Mouse (Mus musculus) liver, embryonic 16.5 days (tissue): ENCODE results near the gene Itgad. TPM values are rescaled to one million over a fixed set of nuclear protein-coding genes. Genes with fewer than 3 reads are reported as not detected.
A peak's percentile ranks its signal among the peaks of the same experiment; 100 is the strongest.

ENCODE experiments used
- ATAC-seq: fragments of 200-750 bp; cut with Nextera tagmentation; 2 replicates; pipeline ENCODE4 v1.8.0; 2017; ENCODE audit warnings: low read depth, mild to moderate bottlenecking, moderate number of reproducible peaks, moderate library complexity
- H3K27ac ChIP-seq: fragments of 300-500 bp; sonication (generic); 2 replicates; pipeline ENCODE4 v1.5.1; 2014; ENCODE audit warnings: mild to moderate bottlenecking, low read length
- H3K27me3 ChIP-seq: fragments of 300-500 bp; sonication (generic); 2 replicates; pipeline ENCODE4 v1.6.1; 2014; ENCODE audit warnings: low read depth, low read length, mixed read lengths; ENCODE audit not compliant: control insufficient read depth, insufficient read depth
- H3K36me3 ChIP-seq: fragments of 300-500 bp; sonication (generic); 2 replicates; pipeline ENCODE4 v1.6.1; 2014; ENCODE audit warnings: mild to moderate bottlenecking; ENCODE audit not compliant: control insufficient read depth, insufficient read depth
- H3K4me1 ChIP-seq: fragments of 300-500 bp; sonication (generic); 2 replicates; pipeline ENCODE4 v1.6.1; 2014; ENCODE audit warnings: low read depth, low read length, mixed read lengths; ENCODE audit not compliant: control insufficient read depth
- H3K4me2 ChIP-seq: fragments of 300-500 bp; sonication (generic); 2 replicates; pipeline ENCODE4 v1.6.1; 2014; ENCODE audit warnings: low read depth, low read length, mixed read lengths
- H3K4me3 ChIP-seq: fragments of 300-500 bp; sonication (generic); 2 replicates; pipeline ENCODE4 v1.5.1; 2014; ENCODE audit warnings: low read depth, mild to moderate bottlenecking, low read length
- H3K9ac ChIP-seq: fragments of 300-500 bp; sonication (generic); 2 replicates; pipeline ENCODE4 v1.6.1; 2014; ENCODE audit warnings: low read depth, low read length
- H3K9me3 ChIP-seq: fragments of 300-500 bp; sonication (generic); replicated peaks from 2 replicates; pipeline ENCODE4 v1.6.1; 2016; ENCODE audit warnings: low read length; ENCODE audit not compliant: control insufficient read depth
- WGBS: fragments of 180-500 bp; shearing (Covaris S2); extraction: QIAGEN DNeasy Blood & Tissue Kit; methylation state at CpG from one replicate; pipeline ENCODE4 v1.1.7; 2014; ENCODE audit not compliant: insufficient replicate concordance; 5-methylcytosine and 5-hydroxymethylcytosine counted together
- polyA plus RNA-seq: library from polyadenylated mRNA; unstranded; fragments of >200 nt; fragmentation: Nextera tagmentation; extraction: Ambion mirVana; gene quantifications from 2 replicates; pipeline ENCODE4 v1.2.1, GENCODE M21; 2015

Itgad gene
- polyA plus RNA-seq, 1 experiment from 2014 or later: 0.13 TPM

DNA sequence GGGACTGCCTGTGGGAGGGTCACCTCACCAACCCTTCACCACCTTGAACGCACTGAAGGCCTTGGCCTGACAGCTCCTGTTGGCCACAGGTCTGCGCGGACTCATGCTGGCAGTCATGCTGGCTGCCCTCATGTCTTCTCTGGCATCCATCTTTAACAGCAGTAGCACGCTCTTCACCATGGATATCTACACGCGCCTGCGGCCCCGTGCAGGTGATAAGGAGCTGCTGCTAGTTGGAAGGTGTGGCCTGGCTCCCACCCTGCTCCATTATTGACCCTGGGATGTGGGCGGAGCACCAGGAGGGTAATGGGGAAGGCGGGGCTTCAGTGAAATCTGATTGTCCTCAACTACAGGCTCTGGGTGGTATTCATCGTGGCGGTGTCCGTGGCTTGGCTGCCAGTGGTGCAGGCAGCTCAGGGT lies 116.3 kb downstream of the Itgad start:
- peaks cover 38% of the 10 kb centered on the region for H3K36me3 ChIP-seq
- peak overlapping the region; percentile 40 for H3K9ac ChIP-seq
- 22% methylated on average over 13 of the region's 13 CpGs for WGBS
- peak; percentile 99 for ATAC-seq
- peak overlapping the region; percentile 47 for H3K4me2 ChIP-seq
- H3K27me3 ChIP-seq: peaks cover 7% of the 10 kb centered on the region; the same call in 1 of the 2 replicates
- H3K27ac ChIP-seq: peak overlapping the region; percentile 71
- H3K4me3 ChIP-seq: peak overlapping the region; percentile 5; the same call in 1 of the 2 replicates
- peaks cover 20% of the 10 kb centered on the region for H3K4me1 ChIP-seq
- H3K9me3 ChIP-seq: no peaks in the 10 kb centered on the region

DNA sequence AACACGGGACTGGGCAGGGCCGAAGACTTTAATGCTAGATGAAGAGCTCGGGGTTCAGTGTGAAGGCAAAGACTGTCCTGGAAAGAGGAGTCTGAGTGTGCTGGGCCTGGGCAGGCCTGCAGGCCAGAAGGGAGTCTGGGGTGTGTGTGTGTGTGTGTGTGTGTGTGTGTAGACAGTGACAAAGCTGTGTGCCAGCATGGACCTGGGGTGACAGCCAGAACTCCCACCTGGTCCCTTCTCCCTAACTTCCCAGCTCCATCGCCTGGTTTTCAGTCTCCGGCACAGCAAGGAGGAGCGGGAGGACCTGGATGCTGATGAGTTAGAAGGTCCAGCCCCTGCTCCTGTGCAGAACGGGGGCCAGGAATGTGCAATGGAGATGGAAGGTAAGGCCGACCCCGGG lies 117.3 kb downstream of the Itgad start:
- ATAC-seq: no peak
- Histone ChIP-seq H3K9me3 (no peaks in the 10 kb centered on the region), H3K4me1 (peaks cover 20% of the 10 kb centered on the region), H3K27me3 (no peaks in the 10 kb centered on the region), H3K27ac (no peak overlapping the region), H3K36me3 (peaks cover 48% of the 10 kb centered on the region), H3K4me2 (no peak overlapping the region), H3K4me3 (no peak overlapping the region), H3K9ac (no peak overlapping the region)
- WGBS: 97% methylated on average over 9 of the region's 9 CpGs

Other genes starting within 250 kb of the Itgad start
- 12.9 and 13.3 TPM in 2 replicates for gene Kat8, start 241.9 kb upstream of the Itgad start, polyA plus RNA-seq
- 14.8 and 18.5 TPM in 2 replicates for gene Prss8, start 224.3 kb upstream of the Itgad start, polyA plus RNA-seq
- gene Prss36, start 207.7 kb upstream of the Itgad start, polyA plus RNA-seq: 2.9 and 3.0 TPM in 2 replicates
- gene Fus, start 186.9 kb upstream of the Itgad start, polyA plus RNA-seq: 86.5 and 92.3 TPM in 2 replicates
- gene Pycard, start 160.5 kb upstream of the Itgad start, polyA plus RNA-seq: 20.7 and 23.0 TPM in 2 replicates
- 0.15 and 0.32 TPM in 2 replicates for gene Trim72, start 150.4 kb upstream of the Itgad start, polyA plus RNA-seq
- 7.1 and 7.4 TPM in 2 replicates for gene Itgam, start 91.7 kb upstream of the Itgad start, polyA plus RNA-seq
- gene Gm49368, start 91.7 kb upstream of the Itgad start, polyA plus RNA-seq: 0.27 TPM in 1 of 2 replicates, not detected in the other
- gene Itgax, start 24.8 kb upstream of the Itgad start, polyA plus RNA-seq: 0.16 and 0.24 TPM in 2 replicates
- 3.4 and 7.5 TPM in 2 replicates for gene Cox6a2, start 52.0 kb downstream of the Itgad start, polyA plus RNA-seq
- gene Armc5, start 83.0 kb downstream of the Itgad start, polyA plus RNA-seq: 5.7 and 6.5 TPM in 2 replicates
- gene 9130023H24Rik, start 83.7 kb downstream of the Itgad start, polyA plus RNA-seq: 2.4 and 2.6 TPM in 2 replicates
- gene Tgfb1i1, start 92.4 kb downstream of the Itgad start, polyA plus RNA-seq: 9.6 and 11.9 TPM in 2 replicates
- 1.4 and 1.7 TPM in 2 replicates for gene Slc5a2, start 111.3 kb downstream of the Itgad start, polyA plus RNA-seq
- gene BC017158, start 143.8 kb downstream of the Itgad start, polyA plus RNA-seq: 20.5 and 23.3 TPM in 2 replicates